Mouse (Mus musculus) induced T-regulatory cell, adult 2 months (primary cell): ENCODE measurements around the gene Il11ra1.
"Not testable (repeated sequence)": the region's sequence is repeated elsewhere in the genome, so short reads cannot be mapped to it uniquely, and the experiment has no call there.

Experiments
- DNase-seq: peaks from one replicate; pipeline ENCODE4 v3.0.0-alpha.2; 2012; ENCODE audit warnings: low read depth

Il11ra1 gene

DNA sequence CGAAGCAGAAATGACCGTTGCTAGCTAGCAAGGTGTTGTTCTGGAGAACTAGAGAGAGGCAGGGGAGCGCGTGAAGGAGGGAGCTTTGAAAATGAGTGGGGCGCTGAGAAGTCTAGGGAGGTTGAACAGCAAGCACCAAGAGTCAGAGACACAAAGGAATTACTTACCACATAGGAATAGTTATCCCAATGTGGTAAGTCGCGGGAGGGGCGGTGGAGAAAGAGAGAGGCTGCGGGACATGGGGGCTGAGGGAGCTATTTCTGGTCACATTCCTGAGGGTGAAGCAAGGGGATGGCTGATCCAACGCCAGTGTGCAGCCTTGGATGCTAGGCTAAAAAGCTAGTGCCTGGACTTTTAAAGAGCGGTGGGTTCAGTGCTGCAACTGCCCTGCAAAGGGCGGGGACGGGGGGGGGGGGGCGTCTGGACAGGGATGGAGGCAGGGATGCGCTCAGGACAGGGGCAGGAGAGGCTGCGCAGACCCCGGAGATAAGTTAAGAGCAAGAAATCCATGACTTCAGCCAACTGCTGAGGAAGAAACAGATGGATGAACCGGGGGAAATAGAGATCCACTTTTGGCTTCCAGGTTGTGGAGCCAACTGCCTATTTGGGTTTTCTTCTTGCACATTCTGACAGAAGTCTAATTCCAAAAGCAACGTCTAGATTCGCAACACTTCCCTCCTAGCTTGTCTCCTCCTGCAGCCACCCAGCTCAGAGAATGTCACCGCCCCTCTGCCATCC, 82.1 kb downstream of the Il11ra1 start:
- DNase-seq = not testable (repeated sequence)

DNA sequence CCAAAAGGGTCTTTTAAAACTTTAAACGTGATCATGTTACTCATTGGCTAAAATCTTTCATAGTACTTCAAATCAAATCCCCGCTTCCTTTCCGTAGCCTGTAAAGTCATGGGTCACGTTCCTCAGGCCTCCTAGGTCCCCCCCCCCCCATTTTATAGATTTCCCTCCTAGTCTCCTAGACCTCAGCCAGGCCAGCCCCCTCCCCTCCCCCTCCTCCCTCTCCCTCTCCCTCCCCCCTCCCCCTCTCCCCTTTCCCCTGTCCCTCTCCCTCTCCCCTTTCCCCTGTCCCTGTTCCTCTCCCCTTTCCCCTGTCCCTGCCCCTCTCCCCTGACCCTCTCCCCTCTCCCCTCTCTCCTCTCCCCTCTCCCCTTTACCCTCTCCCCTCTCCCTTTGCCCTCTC, 82.9 kb downstream of the Il11ra1 start:
- DNase-seq = not testable (repeated sequence)

DNA sequence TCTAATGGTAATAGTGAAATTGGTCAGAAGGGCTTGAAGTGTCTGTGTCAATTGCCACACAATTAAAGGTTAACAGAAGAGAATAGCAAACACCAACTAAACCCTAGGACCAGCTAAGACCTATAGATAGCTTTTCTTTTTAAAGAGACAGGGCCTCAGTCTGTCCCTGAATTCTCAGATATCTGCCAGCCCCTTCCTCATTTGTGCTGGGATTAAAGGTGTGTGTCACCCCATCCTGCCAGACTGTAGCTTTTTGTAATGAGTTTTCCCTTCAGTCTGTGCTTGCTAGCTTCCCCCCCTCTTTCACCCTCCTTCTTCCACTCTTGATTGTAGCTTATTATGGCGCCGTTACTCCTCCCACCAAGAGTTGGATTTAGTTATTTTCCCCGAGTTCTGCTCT, 83.4 kb downstream of the Il11ra1 start:
- not testable (repeated sequence) for DNase-seq
